Mouse (Mus musculus): Measurements from ENCODE around the gene Zfp524. TPM values are rescaled to one million over a fixed set of nuclear protein-coding genes. Genes with fewer than 3 reads are reported as not detected.

Gene Zfp524
- total RNA-seq, 2 experiments from 2014 or later: 9.2 to 11.8 TPM

DNA sequence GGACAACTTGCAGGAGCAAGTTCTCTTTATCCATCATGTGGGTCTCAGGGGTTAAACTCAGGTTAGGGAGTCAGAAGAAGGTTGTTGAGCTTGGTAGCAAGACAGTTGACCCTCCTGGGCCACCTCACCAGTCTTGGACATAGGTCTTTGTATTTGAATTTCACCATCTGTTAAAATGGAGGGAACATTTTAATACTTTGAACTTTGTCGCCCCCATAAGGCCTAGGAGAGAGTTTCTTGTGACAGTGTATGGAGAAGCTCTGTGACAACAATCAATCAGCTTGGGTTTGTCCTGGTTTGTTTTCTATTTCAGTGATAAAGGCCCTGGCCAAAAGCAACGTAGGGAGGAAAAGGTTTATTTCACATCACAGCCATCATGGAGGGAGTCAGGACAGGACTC is 33.1 kb downstream of the Zfp524 start:
- peak; percentile 49 to 70 for DNase-seq

DNA sequence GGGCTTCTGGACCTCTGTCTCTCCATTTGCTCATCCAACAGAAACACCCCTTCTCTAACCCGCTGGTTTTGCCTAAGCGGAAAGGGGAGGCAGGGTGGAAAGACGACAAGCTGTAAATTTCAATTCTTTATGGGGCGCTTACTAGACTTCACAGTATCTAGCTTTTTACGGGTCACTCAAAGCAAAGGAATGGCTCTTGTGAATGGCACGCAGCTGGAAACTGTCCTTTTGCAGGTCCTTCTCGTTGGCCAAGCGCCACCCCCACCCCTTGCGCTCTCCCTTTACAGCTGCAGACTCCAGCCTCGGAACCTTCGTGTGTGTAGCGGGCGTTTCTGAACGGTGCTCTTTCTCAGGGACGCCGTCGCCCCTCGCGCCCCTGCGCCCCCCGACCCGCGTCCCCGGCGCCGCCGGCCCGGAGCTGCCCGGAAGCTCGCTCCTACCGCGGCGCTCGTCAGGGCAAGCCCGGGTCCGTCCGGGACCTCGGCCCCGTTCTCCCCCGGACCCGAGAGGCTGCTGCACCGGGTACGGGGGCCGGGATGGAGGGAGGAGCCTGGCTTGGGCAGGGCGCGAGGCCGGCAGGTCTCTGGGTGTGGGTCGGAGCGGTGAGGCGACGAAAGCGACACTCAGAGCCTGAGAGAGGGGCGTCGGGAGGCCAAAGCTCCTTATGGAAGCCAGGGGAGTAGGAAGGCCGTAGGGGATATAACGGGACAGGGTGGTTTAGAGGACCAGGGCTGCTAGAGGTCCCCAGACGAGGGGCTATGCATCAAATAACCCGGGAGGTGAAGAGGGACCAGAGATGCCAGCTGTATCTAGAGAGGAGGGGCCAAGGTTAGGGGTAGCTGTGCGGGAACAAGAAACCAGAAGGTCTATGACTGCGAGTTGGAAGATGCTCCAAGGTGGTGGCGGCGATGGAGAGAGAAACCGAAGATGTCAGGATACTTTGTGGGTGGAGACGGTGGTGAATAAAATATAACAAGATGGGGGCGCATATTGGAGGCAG is 37.3 kb downstream of the Zfp524 start, which contains the start of gene Zfp580:
TSS of gene Zfp580 (plus strand) at position 346 of the 1,000 bp plus-strand sequence.
- peak; percentile 80 to 85 for DNase-seq

DNA sequence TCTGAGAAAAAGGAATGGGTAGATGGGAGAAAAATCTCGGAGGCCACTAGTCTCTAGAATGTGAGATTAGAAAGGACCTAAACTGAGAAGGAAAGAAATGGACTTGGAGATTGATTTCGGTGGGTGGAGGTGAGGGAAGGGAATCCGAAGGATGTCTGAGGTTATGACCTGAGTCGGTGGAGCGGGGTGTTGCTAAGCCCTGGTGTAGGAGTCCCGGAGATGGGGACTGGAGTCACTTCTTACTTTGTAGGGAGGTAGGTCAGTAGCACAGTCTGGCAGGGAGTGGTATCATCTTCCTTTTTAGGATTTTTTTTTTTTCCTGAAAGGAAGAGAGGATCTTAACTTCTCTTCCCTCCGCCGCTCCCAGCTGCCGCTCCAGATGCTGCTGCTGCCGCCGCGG is 38.2 kb downstream of the Zfp524 start:
- no peak for DNase-seq

DNA sequence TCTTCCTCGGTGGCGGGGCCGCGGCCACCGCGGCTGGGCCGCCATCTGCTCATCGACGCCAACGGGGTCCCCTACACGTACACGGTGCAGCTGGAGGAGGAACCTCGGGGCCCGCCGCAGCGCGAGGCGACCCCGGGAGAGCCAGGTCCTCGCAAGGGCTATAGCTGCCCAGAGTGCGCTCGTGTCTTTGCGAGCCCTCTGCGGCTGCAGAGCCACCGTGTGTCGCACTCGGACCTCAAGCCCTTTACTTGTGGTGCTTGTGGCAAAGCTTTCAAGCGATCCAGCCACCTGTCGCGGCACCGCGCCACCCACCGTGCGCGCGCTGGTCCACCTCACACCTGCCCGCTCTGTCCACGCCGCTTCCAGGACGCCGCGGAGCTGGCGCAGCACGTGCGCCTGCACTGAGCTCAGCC is 38.7 kb downstream of the Zfp524 start:
- DNase-seq: no peak

DNA sequence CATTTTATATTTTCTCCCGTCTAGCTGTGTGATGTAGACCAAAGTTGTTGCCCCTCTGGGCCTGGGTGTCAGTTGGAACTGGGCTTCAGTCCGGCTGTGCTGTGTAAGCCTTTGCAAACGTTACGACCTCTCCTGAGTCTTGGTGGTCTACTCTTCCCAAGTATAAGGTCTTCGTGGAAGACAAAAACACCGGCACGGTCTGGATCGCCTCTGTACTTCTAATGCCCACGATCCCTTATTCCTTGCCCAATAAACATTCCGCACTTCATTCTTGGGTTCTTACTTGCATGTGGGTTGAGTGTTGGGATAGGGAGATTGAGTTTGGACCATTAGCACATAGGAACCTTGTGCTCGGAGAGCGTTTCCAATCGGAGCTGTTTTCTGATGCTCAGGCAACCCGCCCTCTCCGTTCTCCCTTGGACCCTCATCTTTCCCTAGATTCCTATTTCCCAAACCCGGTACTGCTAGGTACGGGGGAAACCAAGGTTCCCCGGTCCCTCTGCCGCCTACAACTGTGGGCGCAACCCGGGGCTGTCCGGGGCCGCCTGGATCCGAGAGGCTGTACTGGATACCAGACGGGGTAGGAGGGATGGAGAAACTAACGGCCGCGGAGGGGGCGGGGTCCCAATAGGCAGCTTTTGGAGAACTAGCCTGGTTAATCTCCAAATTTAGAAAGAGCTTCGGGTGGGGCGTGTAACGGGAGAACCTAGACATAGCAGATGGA is 39.4 kb downstream of the Zfp524 start:
- no peak for DNase-seq

DNA sequence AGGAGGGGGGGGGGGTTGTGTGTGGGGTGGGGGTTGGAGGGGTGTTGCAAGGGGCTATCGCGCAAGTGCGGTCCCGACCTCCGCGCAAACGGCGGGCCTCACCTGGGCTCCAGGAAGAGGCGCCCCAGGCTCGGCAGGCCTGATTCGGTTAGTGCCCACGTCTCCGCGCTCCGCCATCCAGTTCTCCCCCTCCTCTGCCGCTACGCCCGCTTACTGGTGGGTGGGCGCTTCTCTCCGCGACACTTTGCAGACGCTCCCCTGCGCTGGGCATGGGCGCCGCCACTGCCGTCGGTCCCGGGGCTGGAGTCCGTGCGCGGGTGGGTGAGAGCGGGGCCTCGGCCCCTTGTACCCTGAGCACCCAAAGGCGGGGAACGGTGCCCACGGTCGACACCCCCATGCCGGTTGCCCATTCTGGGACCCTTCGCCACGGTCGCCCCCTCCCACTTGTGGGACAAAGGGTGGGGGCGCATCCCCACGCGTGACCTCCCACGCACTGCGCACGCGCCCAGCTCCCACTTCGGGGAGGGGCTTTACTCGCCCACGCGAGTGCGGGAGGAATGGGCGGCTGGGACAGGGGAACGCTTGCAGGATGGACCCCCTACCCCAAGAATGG is 42.5 kb downstream of the Zfp524 start:
- no peak for DNase-seq

DNA sequence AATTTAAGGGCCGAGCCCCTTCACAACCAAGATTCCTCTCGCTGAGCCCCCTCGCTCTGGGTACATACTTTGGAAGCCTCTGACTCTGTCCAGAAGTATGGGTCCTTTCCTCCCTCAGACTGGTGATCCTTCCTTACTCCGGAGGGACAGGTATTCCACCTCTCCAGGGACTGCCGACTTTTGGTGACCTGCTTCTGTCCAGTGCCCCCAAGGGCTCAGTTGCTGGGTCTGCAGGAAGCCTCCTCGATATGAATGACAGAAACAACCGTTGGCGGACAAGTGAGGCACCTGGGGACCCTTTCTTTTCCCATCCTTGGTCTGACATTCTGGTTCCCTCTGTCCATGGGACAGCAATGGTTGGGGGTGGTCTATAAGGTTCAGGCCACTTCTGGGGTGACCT is 43.2 kb downstream of the Zfp524 start:
- DNase-seq: no peak

DNA sequence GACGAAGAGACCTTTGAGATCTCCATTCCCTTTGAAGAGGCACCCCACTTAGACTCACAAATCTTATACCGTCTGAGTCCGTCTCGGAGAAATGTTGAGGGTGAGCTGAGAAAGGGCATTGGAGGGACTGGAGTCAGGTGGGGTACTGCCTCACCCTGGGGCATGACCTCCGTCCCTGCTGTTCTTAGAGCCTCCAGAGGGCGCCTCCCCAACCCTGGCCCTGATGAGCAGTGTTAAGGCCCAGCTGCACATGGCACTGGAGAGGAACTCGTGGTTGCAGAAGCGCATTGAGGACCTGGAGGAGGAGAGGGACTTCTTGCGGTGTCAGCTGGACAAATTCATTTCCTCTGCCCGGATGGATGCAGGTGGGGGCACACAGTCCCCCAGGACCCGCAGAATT is 43.6 kb downstream of the Zfp524 start:
- DNase-seq: no peak

DNA sequence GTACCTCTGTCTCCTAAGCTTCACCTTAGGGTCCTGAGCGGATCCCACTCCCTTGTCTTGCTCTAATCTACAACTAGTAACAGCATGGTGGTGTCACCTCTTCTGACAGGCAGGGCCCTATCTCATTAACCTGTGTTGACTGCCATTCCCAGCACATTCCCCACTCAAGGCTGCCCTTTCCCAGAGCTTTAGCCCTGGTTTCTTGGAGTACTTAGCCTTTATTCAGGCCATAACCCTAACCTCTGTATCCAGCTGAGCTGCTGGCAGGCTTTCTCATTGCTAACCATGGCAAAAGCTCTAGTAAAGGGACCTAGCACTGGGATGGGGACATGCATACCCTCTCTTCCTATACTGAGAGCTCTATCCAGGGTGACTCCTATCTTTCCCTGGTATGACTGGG is 44.4 kb downstream of the Zfp524 start:
- DNase-seq: no peak

DNA sequence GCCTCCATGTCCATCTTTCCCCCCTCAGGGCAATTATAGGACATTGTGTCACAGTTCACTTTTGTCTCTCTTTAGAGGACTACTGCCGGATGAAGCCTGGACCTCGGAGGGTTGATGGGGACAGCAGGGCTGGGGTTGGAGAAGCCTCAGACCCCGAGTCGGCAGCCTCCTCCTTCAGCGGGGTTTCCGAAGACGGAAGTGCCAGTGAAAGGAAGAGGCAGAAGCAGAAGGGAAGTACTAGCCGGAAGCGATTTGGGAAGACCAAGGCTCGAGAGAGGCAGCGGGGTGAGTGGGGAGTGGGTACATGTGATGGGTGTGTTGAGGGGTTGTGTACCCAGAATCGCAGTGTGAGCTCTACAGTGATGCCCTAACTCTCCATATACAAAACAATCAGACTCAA is 45.2 kb downstream of the Zfp524 start:
- DNase-seq: peak in 1 of 2 experiments; percentile 41

DNA sequence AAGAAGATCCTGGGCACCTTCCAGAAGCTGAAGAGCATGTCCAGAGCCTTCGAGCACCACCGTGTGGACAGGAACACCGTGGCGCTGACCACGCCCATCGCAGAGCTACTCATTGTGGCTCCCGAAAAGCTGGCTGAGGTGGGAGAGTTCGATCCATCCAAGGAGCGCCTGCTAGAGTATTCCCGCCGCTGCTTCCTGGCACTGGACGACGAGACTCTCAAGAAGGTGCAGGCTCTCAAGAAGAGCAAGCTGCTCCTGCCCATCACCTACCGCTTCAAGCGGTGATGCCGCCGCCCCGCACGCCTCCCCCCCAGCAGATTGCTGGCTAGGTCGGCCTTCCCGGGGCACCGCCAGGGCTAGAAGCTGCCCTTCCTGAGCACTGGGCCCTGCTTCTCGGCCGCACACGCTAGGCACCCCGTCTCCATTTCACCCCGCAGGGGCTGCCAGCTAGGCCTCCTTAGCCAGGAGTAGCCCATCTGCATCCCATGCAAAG is 46.1 kb downstream of the Zfp524 start:
- DNase-seq: peak; percentile 85

DNA sequence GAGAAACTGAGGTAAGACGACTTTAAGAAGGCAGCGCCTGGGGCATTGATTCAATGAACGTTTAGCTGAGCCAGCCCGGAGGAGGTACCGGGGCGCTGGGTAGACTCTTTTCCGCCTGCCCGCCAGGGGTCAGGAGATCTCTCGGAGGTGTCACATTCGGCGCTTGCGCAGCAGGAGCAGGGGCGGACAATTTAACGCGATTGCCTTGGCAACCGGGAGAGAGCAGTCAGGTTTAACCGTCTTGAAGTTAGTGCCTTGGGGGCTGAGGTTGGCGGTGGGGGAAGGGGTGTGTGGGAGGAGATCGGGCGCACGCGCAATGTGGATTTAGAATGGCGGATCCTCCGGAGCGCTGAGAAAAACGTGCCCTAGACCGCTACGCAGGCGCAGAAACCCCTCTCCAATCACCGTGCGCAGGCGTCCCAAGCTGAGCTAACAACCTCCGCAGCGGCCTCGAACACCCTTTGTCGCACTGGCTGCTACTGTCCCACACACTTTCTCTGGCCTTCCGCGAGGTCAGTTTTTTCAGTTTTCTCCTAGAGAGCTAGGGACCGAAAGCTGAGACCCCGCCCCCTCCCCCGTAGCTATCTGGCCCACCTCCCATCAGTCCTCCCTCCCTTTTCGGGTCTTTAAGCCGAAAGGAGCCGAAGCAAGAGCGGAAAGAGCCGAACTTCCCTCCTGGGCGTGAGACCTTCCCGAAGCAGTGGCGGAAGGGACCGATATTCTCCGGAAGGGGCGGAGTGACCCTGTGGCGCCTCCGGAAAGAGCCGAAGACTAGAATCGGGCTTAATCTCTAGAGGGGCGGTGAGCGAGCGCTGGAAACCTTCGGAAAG is 46.9 kb downstream of the Zfp524 start:
- DNase-seq: peak; percentile 98 to 100

DNA sequence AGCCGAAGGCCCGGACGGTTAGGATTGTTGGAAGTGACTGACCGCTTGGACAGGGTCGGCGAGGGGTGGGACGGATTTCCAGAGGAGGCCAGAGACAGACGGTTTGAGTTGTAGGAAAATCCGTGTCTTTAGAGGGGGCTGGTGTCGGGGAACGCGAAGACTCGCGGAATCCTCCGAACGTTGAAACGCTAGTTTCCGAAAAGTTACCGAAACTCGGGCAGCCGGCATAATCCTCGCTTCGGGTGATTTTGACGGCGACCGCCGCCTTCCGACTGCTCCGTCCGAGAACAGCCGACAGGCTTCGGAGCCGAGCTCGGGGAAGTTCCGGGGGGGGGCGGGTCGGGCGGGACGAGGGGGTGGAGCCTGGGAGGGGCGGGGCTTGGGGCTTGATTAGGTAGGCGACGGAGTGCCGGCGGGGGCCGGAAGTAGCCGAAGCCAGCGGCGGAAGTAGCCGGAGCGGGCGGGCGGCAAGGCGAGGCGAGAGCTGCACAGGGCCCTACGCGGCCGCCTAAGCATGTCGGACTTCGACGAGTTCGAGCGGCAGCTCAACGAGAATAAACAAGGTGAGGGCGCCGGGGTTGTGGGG is 47.7 kb downstream of the Zfp524 start, which contains the start of gene U2af2:
TSS of gene U2af2 (plus strand) at position 370 of the 586 bp plus-strand sequence.
- peak; percentile 94 to 95 for DNase-seq

DNA sequence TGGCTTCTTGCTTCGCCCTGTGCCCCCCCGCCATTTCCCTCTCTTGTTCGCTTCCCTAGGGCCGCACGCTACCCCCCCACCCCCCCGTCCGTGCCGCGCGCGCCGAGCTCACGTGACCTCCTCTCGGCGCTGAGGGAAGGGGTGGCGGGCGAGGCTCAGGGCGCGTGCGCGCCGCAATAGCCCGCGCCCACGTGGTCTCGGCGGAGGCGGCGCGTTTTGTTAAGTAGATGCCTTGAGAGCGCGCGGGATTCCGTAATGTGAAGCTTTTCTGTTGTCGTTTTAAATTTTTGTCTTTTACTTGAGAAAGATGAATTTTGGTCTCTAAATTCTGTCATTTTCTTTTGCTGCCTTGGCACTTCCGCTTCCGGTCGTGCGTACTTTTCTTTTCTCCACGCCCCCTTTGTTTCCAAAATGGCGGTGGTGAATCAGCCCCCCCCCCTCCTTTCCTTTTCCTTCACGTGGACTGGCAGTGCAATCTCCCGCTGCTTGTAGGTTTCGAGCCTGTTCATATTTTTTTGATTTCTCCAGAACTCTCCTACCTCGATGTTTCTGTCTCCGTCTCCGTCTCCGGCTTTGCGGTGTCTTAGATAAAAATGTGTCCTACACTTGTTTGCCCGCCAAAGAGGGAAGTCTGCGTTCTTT is 48.3 kb downstream of the Zfp524 start:
- DNase-seq: peak; percentile 77 to 82

DNA sequence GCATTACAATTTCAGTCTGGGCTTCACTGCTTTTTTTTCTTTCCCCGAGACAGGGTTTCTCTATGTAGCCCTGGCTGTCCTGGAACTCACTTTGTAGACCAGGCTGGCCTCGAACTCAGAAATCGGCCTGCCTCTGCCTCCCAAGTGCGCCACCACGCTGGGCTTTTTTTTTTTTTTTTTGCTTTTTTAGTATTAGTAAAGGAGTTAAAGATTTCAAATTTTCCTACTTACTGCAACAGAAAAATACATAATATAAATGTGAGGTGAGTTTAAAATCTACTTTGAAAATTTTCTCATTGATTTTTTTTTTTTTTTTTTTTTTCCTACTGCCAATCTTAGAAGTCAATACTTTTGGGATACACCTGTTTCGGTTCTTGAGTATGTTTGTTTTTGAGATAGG is 50.7 kb downstream of the Zfp524 start:
- no peak for DNase-seq

Other genes with a start within 250 kb of the Zfp524 start
- not detected for gene Fam71e2, start 243.1 kb upstream of the Zfp524 start, total RNA-seq (2021)
- gene Il11, start 231.6 kb upstream of the Zfp524 start, total RNA-seq (2021): not detected
- not detected for gene Tmem190, start 231.5 kb upstream of the Zfp524 start, total RNA-seq (2021)
- 1 to 10 TPM; 2.4 to 5.4 TPM for gene Tmem238, start 224.8 kb upstream of the Zfp524 start, total RNA-seq (2021)
- gene Rpl28, start 221.5 kb upstream of the Zfp524 start, total RNA-seq (2021): 100 to 1,000 TPM; 468 to 578 TPM
- gene Ube2s, start 201.8 kb upstream of the Zfp524 start, total RNA-seq (2021): 100 to 1,000 TPM in 1 of 2 experiments, 10 to 100 TPM in 1; 93.4 to 105 TPM
- not detected for gene Shisa7, start 169.7 kb upstream of the Zfp524 start, total RNA-seq (2021)
- 1 to 10 TPM; 3.5 to 6.3 TPM for gene Isoc2b, start 144.2 kb upstream of the Zfp524 start, total RNA-seq (2021)
- gene Isoc2a, start 137.3 kb upstream of the Zfp524 start, total RNA-seq (2021): 10 to 100 TPM; 55.3 to 57.3 TPM
- gene Gm36210, start 107.9 kb upstream of the Zfp524 start, total RNA-seq (2021): not detected
- 1 to 10 TPM; 5.3 to 6.4 TPM for gene Zfp628, start 99.2 kb upstream of the Zfp524 start, total RNA-seq (2021)
- gene Nat14, start 92.4 kb upstream of the Zfp524 start, total RNA-seq (2021): 1 to 10 TPM; 4.2 to 6.1 TPM
- 1 to 10 TPM; 2.0 to 2.4 TPM for gene Ssc5d, start 88.6 kb upstream of the Zfp524 start, total RNA-seq (2021)
- gene Sbk2, start 50.0 kb upstream of the Zfp524 start, total RNA-seq (2021): 10 to 100 TPM; 25.9 to 30.0 TPM
- gene Sbk3, start 43.2 kb upstream of the Zfp524 start, total RNA-seq (2021): 10 to 100 TPM; 37.3 to 39.0 TPM
- 10 to 100 TPM; 11.0 to 12.6 TPM for gene Zfp579, start 18.3 kb upstream of the Zfp524 start, total RNA-seq (2021)
- 10 to 100 TPM; 16.2 to 17.0 TPM for gene Fiz1, start 282 bp downstream of the Zfp524 start, total RNA-seq (2021)
- gene Gm44973, start 1.1 kb downstream of the Zfp524 start, total RNA-seq (2021): not detected
- gene Zfp865, start 6.0 kb downstream of the Zfp524 start, total RNA-seq (2021): 10 to 100 TPM; 11.5 to 14.0 TPM
- under 1 TPM in 1 of 2 experiments, not detected in 1; 0.20 TPM for gene Ccdc106, start 6.1 kb downstream of the Zfp524 start, total RNA-seq (2021)
- not detected for gene 4632433K11Rik, start 19.7 kb downstream of the Zfp524 start, total RNA-seq (2021)
- 1 to 10 TPM; 5.1 to 5.5 TPM for gene Zfp784, start 24.0 kb downstream of the Zfp524 start, total RNA-seq (2021)
- gene Zfp580, start 37.1 kb downstream of the Zfp524 start, total RNA-seq (2021): 1 to 10 TPM; 4.2 TPM
- 10 to 100 TPM; 67.1 to 68.1 TPM for gene U2af2, start 47.7 kb downstream of the Zfp524 start, total RNA-seq (2021)
- gene Epn1, start 65.8 kb downstream of the Zfp524 start, total RNA-seq (2021): 100 to 1,000 TPM; 183 to 191 TPM
- gene Rfpl4, start 102.5 kb downstream of the Zfp524 start, total RNA-seq (2021): not detected
- gene Rasl2-9, start 111.5 kb downstream of the Zfp524 start, total RNA-seq (2021): 1 to 10 TPM; 7.5 to 8.3 TPM
- not detected for gene Vmn1r55, start 135.3 kb downstream of the Zfp524 start, total RNA-seq (2021)
- gene Vmn1r56, start 182.3 kb downstream of the Zfp524 start, total RNA-seq (2021): not detected
- not detected for gene Vmn1r57, start 204.1 kb downstream of the Zfp524 start, total RNA-seq (2021)